Mouse (Mus musculus) heart, adult 10 weeks (tissue): ENCODE measurements around the gene Maip1. TPM values are rescaled to one million over a fixed set of nuclear protein-coding genes. Genes with fewer than 3 reads are reported as not detected.

ENCODE experiments used
- polyA plus RNA-seq: library from polyadenylated mRNA; stranded (reverse); fragments of 350-450 nt; fragmentation: Illumina TruSeq; extraction: RNeasy Lipid Tissue Mini Kit (QIAGEN cat#74804); gene quantifications from one replicate; pipeline ENCODE4 v1.2.3, GENCODE M21; 2014; ENCODE audit warnings: low read depth, low replicate concordance

The Maip1 gene
- 14.8 TPM for polyA plus RNA-seq

GRCm38 (mm10) chr1:57406187-57407151, at the start of gene Maip1, which contains the start of gene Tyw5:
TSS of gene Maip1 (plus strand) at chr1:57406328.
TSS of gene Tyw5 (minus strand) at chr1:57407101.

GRCm38 (mm10) chr1:57377376-57378341, 28.5 kb upstream of the Maip1 start, which contains the start of gene 1700066M21Rik:
TSS of gene 1700066M21Rik (plus strand) at chr1:57377620.

Other genes with a start within 250 kb of the Maip1 start
- 3.3 TPM for gene 1700066M21Rik, start 28.7 kb upstream of the Maip1 start, polyA plus RNA-seq
- 12.8 TPM for gene Tyw5, start 773 bp downstream of the Maip1 start, polyA plus RNA-seq